Mouse (Mus musculus) G1E-ER4 (cell line): Measurements from ENCODE around the gene Anp32b. TPM values are rescaled to one million over a fixed set of nuclear protein-coding genes. Genes with fewer than 3 reads are reported as not detected.

Experiments
- GATA1 ChIP-seq: IDR thresholded peaks from one replicate; pipeline ENCODE4 v1.8.0; 2012; ENCODE audit warnings: low read length, inconsistent platforms
- polyA plus RNA-seq: library from polyadenylated mRNA; stranded (reverse); fragments of >175 nt; gene quantifications from 2 replicates; pipeline ENCODE4 v1.2.3, GENCODE M21; 2012

Anp32b gene
- polyA plus RNA-seq, 1 experiment, result 1,299 TPM

GRCm38 (mm10) chr4:46448886-46449285 lies 1.8 kb upstream of the Anp32b start:
- no peak for TF ChIP-seq GATA1

DNA sequence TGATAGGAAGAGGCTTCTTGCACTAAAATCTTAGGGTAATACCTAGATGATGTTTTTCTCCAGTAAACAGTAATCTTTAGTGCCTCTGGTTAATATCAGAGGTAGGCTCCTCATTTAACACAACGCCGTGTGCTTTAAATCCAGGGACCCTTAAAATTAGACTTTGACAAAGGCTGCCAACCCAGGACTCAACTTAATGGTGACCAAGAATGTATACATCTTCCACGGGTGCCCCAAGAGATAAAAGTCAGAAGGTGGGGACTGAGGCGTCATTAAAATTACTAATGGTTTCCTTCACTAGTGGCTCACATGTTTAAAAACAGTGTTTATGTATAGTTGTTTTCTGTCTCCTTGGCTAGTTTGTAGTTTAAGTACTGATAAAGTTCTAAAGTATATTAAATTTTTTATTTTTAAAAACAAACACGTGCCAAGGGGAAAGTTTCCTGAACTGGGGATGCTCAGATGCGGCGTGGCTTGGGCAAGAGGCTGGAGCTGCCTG lies 633 bp upstream of the Anp32b start:
- no peak for TF ChIP-seq GATA1

GRCm38 (mm10) chr4:46451240-46451757 lies 597 bp downstream of the Anp32b start:
- TF ChIP-seq GATA1, result no peak

GRCm38 (mm10) chr4:46451758-46452480 lies 1.2 kb downstream of the Anp32b start:
- TF ChIP-seq GATA1, result no peak

- no peak for TF ChIP-seq GATA1
These were observed 1.8 kb downstream of the Anp32b start for GRCm38 (mm10) chr4:46452481-46452850.

GRCm38 (mm10) chr4:46452855-46453719 lies 2.4 kb downstream of the Anp32b start:
- no peak for TF ChIP-seq GATA1

DNA sequence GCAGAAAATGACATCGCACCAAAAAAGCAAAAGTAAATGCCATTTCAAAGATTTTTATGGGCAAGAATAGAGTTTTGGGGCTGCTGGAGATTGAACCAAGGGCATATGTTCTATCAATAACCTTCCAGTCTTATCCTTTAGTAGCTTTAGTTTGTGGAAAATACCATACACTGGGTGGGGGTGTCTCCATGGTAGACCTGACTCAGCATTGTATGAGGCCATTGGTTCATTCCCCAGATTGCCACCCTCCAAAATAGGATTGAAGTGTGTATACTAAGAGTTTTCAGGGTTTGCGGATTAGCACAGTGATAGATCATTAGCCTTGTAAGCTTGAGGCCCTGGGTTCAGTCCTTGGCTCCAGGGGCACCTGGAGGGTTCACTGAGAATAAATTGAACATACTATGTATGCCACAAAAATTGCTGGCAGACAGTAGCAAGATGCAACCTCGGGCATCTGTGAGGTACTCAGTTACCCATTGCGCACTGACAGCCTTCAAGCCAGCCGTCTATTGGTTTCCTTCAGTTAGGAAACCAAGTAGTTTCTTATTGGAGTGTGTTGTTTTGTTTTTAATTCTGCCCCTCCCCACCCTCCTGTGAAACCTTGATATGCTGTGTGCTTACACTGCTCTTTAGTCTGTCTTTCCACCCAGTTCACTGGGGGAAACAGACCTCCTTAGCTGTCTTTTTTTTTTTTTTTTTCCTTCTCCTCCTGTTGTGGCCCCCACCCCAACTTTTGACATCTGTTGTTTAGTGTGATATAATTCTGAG lies 3.6 kb downstream of the Anp32b start:
- no peak for TF ChIP-seq GATA1

GRCm38 (mm10) chr4:46456762-46457161 lies 6.1 kb downstream of the Anp32b start:
- no peak for TF ChIP-seq GATA1

GRCm38 (mm10) chr4:46457186-46457585 lies 6.5 kb downstream of the Anp32b start:
- TF ChIP-seq GATA1, result no peak

DNA sequence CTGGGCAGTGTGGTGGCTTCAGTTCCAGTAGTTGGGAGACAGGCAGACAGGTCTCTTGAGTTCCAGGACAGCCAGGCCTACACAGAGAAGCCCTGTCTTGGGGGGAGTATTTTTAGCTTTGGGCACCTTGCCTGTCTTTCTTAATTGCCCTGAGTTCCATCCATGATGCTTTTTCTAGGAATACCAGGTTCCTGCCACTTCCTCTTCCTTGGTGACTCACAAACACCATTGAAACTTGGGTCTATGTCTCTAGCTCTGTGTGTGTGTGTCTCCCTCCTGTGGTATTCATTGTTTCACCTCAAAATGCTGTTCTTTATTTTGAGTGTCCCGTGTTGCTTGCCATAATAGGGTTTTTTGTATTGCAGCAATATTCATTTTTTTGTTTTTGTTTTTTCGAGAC lies 7.7 kb downstream of the Anp32b start:
- no peak for TF ChIP-seq GATA1

GRCm38 (mm10) chr4:46463130-46463830 lies 12.6 kb downstream of the Anp32b start:
- TF ChIP-seq GATA1, result no peak

DNA sequence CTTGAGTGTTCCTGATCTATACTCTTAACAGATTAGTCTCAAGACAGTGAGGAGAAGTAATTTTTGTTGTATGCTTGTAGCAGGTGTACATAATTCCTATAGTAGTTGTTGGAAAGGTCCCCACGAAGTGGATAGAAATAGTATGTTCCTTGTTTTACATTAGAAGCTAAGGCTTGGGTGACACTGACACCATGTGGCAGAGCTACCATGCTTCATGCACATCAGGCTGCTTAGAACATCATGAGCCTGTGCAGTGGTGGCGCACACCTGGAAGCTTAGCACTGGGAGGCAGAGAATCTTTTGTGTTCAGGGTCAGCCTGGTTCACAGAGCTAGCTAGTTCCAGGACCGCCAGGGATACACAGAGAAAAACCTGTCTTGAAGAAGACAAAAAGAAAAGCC lies 15.0 kb downstream of the Anp32b start:
- no peak for TF ChIP-seq GATA1

DNA sequence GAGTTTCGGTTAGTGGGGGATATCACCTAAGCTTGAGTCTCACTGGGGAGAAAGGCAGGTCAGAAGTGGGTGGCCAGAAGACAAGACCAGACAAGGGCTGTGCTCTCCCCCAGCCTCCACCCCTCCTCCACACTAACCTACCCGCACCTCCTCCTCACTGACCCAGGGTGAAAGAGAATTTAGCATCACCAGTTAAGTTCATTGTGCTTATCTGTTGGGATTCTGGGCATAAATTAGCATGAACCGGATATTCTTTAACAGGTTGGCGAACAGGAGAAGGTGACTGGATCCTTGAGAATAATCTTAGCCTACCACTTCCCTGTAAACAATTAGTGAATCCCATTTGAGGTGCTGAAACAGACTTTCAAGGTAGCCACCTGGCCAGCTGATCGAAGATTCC lies 24.4 kb downstream of the Anp32b start:
- no peak for TF ChIP-seq GATA1

DNA sequence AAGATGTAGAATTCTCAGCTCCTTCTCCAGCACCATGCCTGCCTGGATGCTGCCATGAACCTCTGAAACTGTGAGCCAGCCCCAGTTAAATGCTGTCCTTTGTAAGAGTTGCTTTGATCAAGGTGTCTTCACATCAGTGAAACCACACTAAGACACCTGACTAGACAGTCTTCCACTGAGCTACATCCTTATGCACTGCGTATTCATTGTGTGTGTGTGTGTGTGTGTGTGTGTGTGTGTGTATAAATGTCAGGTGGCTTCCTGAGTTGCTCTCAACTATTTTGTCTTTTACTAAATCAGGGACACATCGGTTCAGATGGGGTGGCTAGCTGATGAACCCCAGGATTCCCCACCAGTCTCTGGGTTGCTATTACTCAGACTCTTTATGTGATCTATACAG lies 28.4 kb downstream of the Anp32b start:
- no peak for TF ChIP-seq GATA1

GRCm38 (mm10) chr4:46485696-46486417 lies 35.2 kb downstream of the Anp32b start:
- TF ChIP-seq GATA1, result no peak
